Mouse (Mus musculus) CH12F3 (cell line): ENCODE results near the gene Ppm1n.

Source experiments
- in situ Hi-C: fragments of 300-500 bp; cut with MboI; formaldehyde crosslinking; loops from 2 replicates; pipeline ENCODE4 v1.14.3; 2020; ENCODE audit warnings: low sequenced_read_pairs

Ppm1n gene

DNA sequence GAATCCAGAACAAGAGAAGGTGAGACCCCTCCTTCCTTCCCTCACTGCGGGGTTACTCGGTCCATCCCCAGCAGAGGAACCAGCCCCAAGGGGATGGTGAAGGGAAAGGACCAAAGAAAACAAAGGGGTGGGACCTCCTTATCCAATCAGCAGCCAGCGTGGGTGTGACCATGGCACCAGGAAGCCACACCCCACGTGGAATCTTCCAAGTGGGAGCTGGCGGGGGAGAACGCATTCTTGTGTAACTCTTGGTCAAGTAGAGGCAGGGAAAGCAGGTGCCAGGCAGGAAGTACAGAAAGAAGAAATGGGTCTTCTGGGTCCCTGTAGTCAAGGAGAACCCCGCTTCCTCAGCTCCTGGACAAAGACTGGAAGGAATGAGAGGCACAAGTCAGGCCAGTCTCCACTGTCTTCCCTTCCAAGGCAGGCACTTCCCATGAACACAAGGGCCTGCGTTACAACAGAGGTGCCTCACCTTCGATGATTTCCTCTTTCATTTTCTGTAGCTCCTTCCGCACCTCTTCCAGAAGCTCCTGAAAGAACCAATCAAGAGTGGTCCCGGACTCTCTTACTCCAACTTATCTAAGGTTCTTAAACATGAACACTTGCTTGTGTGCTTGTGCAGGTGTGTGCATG lies 22.4 kb downstream of the Ppm1n start:
- in situ Hi-C loops = no loop called here

DNA sequence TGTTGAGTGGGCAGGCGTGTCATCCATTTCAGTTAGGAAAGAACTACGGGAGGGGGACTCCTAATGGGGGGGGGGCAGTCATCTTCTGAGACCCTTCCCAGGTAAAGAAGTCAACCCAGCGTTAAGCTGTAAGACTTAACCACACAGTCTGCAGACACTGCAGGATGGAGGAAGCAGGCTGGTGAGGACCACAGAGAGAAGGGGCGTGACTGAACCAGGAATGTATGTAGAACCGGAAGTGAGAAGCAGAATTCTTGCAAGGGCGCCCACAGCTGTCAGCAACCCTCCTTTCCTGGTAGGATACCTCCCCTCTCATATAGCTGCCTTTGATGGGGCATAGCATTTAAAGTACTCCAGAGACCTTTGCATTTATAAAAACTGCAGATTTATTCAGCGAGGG lies 23.3 kb downstream of the Ppm1n start:
- in situ Hi-C loops = no loop called here

DNA sequence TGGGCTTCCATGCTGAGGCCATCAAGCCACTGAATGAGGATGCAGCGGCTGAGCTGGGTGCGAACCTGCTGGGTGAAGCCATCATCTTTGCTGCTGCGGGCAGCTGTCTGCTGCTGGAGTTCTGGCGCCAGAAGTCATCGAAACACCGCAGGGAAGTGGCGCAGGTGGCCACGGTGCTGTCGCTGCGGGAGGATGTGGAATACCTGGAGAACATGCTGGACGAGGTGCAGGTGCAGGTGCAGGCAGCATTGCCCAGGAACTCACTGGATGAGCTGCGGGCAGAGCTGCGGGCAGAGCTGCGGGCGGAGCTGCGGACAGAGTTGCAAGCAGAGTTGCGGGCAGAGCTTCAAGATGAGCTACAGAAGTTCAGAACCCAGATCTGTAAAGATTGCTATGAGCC lies 24.5 kb downstream of the Ppm1n start:
- in situ Hi-C loops = no loop called here

DNA sequence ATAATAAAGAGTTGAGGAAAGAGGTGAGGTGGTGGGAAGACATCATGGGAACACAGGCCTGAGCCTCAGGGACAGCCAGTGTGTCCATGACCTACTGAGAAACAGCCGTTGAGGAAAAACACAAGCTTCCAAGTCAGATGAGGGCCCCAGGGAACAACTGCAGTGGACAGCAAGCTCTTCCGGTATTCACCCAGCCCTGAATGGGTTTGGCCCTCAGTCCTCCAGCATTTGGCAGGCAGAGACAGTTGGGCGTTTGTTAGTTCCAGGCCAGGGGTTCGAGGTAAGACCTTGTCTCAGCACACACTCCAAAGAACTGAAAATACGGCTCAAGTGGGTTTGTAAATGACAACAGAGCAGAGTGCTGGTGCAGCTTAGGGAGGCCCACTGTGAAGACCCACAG lies 26.4 kb downstream of the Ppm1n start:
- in situ Hi-C loops = no loop called here

DNA sequence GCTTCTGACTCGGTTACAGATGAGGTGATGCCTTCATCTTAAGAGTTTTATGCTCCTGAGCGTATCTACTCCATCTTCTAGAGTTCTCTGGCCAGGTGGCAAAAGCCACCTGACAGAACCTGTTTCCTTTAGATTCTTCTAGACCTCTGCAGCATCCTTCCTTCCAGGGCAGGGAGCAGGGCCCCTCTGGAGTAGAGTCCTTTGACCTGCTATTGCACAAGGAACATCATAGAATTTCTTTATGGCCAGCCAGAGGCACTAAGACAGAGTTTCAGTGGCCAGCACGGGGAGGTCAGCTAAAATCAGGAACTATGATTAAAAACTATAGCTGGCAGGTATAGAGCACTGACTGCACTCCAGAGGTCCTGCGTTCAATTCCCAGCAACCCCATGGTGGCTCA lies 27.8 kb downstream of the Ppm1n start:
- in situ Hi-C loops = no loop called here

DNA sequence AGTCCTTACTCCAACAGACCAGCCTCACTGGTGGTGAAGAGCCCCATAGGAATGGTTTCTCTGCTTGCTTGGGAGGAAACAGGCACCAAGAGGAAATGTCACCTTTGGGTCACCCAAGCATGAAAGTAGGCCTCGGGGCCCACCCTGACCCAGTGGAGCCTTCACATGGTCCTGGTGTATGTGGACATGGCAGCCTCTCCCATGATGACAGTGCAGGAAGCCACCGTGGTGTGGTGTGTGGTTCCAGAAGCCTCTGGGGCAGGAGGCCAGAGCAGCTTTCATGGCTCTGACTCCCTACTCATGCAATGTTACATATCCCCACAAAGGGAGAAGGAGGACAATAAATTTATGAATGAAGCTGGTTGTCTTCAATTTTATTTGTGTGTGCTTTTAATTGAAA lies 32.4 kb downstream of the Ppm1n start:
- in situ Hi-C loops = no loop called here

DNA sequence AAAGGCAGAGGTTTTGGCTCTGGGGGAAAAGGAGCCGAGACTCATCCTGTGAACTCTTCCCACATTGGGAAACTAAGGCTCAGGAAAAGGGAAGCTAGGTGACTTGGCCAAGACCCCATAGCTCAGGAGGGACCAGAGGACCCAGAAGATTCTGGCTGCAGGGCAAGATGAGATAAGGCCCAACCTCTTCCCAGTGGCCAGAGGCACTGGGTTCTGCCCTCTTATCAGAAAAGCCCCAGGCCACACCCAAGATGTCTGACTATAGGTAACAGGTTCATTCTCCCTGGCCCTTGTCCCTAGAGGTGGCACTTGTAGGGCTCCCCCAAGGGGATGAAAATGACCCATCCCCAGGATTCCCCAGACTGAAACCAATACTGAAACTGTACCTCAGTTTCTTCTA lies 33.0 kb downstream of the Ppm1n start:
- in situ Hi-C loops = no loop called here

DNA sequence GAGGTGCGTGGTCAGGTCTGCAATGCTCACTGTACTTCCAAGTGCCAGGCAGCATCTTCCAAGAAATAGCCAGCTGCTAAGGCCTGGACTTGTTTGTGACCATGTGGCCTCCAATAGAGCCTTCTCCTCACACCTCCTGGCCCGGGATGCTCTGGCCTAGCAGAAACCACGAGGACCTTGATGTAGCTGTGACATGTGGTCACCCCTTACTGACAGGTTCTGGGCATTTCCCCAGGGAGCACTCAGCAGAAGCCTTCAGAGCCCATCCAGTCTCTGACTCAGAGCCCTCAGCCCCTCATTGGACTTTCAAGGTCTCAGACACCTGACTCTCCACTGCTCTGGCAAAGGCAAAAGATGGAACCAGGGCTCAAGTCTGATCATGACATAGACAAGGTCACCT lies 34.8 kb downstream of the Ppm1n start:
- in situ Hi-C loops = no loop called here

DNA sequence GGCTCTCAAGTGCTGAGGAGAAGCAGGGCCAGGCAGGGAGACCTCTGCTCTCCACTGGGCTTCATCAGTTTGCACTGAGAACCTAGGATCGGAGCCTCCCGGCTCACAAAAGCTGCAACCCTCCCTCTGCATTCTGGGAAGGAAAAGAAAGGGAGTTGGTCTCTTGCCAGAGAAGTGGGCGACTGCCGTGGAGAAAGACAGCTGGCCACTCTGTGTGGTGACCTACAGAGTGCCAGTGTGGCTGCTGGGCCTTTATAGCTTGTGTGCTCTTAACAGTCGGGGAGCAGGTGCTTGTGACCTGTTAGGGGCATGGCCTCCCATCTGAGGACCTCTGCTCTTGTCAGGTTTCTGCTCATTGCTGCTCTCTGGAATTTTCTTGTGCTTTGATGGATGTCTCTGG lies 36.0 kb downstream of the Ppm1n start:
- in situ Hi-C loops = no loop called here

DNA sequence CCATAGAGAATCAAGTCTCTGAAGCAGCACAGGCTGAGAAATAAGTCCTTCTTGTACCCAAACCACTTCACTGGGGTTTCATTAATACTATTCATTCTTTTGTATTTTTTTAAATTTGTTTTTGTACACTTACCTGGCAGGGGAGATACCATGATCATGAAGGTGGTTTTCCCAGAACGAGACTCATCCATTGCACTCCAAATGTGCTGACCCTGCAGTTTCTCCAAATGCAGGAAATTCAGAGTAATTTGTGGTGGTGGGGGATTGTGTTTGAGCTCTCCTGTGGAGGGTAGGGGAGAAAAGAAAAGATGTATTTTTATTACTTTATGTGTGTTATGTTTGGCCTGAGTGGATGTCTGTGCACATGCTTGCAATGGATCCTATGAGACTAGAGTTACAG lies 37.9 kb downstream of the Ppm1n start:
- in situ Hi-C loops = no loop called here

DNA sequence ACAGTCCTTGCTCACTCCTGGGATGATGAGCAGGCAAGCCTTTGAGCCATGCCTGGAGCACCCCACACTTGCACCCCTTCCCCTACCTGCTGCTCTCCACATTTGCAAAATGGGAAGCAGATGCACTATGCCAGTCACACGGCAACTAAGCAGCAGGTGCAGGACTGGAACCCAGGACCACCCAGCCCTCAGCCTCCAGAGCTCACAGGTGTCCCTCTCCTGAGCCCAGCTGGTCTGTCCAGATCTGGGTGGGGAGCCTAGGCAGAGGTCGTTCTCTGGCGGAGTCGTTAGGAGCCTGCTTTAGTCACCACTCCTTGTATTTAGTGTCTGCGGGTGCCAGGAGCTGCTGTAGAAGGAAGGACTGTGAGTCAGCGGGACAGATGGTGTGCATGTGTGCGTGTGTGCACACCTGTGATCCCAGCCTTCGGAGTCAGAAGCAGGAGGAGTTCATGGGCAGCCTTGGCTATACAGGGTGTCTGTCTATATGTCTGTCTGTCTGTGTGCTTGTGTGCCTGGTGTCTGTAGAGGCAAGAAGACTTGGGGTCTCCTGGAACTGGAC lies 38.9 kb downstream of the Ppm1n start:
- in situ Hi-C loops = no loop called here

DNA sequence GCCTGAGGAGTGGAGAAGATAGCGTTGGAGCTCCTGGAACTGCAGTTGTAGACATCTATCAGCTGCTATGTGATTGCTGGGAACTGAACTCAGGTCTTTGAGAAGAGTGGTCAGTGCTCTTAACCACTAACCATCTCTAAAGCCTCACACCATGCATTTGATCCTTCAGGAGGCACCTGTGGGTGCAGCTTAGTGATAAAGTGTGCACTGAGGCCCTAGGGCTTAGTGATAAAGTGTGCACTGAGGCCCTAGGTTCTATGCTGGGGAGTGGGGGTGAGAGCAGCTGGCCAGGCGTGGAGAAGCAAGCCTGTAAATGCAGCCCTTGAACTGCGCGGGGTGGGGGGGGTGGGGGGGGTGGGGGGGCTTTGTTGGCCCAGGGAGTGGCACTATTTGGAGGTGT lies 39.9 kb downstream of the Ppm1n start:
- in situ Hi-C loops = no loop called here

DNA sequence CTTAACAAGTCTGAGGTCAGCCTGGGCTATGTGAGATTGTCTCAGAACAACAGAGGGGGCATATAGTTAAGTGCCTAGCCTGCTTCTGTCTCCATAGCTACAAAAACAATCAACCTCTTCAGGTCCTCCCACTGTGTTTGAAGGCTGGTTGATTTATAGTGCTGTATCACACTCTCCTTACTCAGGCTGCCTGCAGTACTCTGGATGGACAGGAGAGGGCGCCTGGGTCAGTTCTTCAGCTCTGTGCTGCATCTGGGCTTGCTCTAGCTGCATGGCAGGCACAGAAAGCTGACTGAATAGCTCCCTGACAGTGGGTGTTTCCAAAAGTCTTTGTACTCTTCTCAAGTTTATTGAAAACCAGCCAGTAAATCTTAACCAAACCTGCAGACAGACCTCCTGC lies 40.4 kb downstream of the Ppm1n start:
- in situ Hi-C loops = no loop called here

DNA sequence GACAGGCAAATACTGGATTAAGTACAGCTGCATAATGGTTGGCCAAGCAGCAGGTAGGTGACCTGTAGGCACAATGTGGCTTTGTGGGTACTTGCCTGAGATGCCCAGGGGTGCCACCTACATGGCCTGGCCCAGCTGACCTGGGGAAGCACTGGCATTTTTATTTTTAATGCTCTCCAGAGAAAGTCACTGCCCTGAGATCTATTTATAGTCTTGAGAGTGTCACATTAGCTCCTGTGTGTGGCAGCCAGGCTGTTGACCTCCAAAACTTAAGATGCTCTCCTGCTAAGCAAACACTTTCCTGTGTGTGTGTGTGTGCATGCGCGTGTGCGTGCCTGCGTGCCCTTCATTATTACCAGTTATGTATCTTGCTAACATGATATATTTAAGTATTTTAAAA lies 41.5 kb downstream of the Ppm1n start:
- in situ Hi-C loops = no loop called here

DNA sequence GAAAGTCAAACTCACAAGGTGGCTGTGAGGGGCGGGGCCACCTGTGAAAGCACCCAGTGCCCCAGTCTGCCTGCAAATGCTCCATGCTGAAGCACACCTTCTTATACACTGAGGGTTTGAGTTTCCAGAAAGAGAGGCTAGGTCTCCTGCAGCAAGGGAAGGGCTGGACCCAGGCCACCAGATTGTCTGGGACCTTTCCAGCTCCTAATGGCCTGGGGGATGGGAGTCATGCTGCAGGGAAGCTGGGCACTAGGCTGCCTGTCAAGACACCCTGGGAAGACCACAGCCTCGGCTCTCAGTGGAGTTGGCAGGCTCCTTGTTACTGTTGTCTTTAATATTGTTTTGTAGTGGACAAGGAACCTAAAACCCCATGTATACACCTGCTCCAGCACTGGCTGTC lies 43.5 kb downstream of the Ppm1n start:
- in situ Hi-C loops = no loop called here

DNA sequence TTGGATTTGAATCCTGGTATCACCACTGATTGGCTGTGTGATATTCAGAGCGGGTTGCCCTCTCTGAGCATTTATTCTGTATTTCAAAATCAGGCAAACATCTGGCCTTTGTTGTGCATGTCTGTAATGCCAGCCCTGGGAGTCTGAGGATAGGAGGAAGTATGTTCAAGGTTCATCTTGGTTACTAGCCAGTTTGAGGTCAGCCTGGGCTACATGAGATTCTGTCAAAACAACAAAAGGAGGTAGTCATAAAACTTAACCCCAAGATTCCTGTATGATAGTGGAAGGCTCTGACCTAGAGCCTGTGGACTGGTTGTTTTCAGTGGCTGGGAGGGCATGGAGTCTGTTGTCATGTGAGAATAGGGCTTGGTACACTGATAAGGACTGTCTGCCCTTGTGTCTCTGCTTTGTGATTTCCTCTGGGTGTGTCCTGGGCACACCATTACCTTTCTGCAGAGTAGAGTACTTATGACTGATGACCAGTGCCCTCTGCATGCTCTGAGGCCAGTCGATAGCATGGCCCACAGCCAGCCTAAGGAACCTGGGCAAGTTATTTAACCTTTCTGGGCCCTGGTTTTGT lies 44.7 kb downstream of the Ppm1n start:
- in situ Hi-C loops = no loop called here

DNA sequence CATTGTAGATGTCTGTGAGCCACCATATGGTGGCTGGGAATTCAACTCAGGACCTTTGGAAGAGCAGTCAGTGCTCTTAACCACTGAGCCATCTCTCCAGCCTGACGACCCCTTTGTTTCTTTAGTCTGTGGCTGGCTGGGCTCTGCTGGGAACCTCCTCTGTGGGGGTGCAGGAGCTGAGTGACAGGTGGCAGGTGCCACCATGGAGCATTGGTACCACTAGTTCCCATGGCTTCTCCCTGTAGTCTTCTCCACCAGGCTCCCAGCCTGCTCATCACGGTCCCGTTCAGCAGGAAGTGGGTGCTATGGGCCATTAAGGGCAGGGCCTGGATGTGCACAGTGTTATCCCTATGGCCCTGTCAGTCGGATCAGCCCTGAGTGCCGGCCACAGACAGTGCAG lies 45.2 kb downstream of the Ppm1n start:
- in situ Hi-C loops = no loop called here

DNA sequence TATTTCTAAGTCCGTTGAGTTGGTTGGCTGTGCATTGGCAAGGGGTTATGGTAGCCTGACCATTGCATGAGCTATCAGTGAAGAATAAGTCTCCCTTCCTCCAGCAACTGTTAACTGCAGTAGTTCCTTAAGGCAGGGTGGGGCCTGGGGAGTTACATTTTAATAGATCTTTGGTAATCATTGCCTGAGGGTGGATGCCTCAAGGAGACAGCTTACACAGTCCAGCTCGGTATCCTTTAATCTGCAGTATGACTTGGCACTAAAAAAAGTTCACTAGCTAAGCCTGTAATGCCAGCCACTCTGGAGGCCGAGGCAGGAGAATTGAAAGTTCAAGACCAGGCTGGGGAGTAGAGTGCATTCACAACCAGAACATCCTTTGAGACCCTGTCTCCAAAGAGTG lies 48.0 kb downstream of the Ppm1n start:
- in situ Hi-C loops = no loop called here

DNA sequence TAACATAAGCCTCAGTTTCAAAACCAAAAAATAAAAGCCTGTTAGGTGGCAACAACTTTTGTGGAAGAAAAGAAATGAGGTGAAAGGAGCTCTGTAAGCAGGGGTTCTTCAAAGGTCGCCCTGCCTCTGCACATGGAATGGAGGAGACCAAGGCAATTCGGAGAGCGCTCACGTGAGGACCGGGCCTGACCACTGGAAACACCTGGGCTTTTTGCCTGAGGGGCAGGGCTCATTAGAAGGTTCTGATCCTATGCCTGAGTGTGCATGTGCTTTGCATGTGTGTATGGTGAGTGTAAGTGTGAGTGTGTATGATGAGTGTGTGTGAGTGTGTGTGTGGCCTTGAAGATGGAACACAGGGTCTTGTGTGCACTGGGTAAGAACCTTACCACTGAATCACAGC lies 49.0 kb downstream of the Ppm1n start:
- in situ Hi-C loops = no loop called here

DNA sequence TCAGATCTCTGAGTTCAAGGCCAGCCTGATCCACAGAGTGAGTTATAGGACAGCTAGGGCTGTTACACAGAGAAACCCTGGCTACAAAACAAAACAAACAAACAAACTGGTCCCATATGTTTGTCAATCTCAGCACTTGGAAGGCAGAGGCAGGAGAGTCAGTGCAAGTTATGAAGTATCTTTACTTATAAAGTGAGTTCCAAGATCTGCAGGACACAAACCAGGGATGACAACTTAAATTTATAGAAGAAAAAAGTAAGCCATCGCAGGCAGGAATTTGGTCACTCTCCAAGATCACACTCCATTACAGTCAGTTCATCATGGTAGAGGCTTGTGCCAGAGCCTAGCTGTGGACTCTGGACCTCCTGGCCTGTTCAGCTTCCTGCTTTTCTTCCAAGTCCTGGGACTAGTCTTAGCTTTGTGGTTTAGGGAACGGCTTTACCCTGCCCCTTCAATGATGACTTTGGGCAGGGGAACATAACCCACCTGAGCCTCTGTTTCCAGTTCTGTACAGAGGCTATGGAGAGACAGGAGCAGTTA lies 49.8 kb downstream of the Ppm1n start:
- in situ Hi-C loops = no loop called here

DNA sequence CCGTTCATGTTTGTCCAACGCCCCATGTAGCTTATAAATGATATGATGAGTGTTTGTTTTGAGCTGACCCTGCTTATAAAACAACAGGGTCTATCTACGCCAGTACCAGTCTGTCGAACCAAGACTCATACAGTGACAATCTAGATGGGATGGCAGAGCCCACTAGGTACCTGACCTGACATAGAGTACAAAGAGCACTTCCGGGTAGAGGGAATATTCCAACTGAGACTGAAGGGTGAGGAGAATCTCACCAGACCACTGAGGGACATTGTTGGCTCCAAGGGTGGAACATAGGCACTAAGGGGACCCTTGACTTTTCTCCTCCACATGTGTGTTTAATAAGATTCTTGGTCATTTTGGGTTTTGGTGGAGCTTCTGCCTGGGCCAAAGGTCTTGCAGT lies 50.5 kb downstream of the Ppm1n start:
- in situ Hi-C loops = no loop called here

DNA sequence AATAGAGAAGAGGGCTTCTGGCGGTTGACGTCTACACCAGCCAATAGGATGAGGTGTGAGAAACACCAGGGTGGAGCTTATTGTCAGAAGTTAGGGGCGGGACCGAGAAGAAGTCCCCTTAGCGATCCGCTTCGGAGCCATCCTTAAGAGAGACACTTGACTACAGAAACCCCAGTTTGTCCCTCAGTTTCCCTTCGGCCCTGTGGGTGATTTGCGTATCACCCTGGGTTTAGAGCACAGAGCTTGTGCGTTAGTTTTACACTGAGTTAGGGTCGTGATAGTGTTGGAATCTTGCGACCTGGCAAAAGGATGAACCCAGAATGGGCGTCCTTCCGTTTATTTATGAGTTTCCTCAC lies 51.1 kb downstream of the Ppm1n start:
- in situ Hi-C loops = no loop called here
